Mouse (Mus musculus) forebrain, embryonic 10.5 days (tissue): ENCODE measurements around the gene Klrb1a. TPM values are rescaled to one million over a fixed set of nuclear protein-coding genes. Genes with fewer than 3 reads are reported as not detected.

Source experiments
- DNase-seq: peaks from one replicate; pipeline ENCODE4 v3.0.0-alpha.2; 2017; ENCODE audit warnings: low spot score; ENCODE audit errors: extremely low spot score
- H3K27ac ChIP-seq: fragments of 300-500 bp; sonication (generic); 2 replicates; pipeline ENCODE4 v1.5.1; 2016; ENCODE audit warnings: mild to moderate bottlenecking
- H3K27me3 ChIP-seq: fragments of 300-500 bp; sonication (generic); 2 replicates; pipeline ENCODE4 v1.6.1; 2016; ENCODE audit warnings: mild to moderate bottlenecking; ENCODE audit not compliant: poor library complexity, severe bottlenecking
- H3K36me3 ChIP-seq: fragments of 300-500 bp; sonication (generic); replicated peaks from 2 replicates; pipeline ENCODE4 v1.6.1; 2016; ENCODE audit warnings: mild to moderate bottlenecking, moderate library complexity
- H3K4me1 ChIP-seq: fragments of 300-500 bp; sonication (generic); 2 replicates; pipeline ENCODE4 v1.6.1; 2016
- H3K4me3 ChIP-seq: fragments of 300-500 bp; sonication (generic); 2 replicates; pipeline ENCODE4 v1.5.1; 2016; ENCODE audit warnings: mild to moderate bottlenecking, moderate library complexity
- H3K9me3 ChIP-seq: fragments of 300-500 bp; sonication (generic); 2 replicates; pipeline ENCODE4 v1.6.1; 2016; ENCODE audit warnings: mild to moderate bottlenecking, moderate library complexity
- WGBS: fragments of 180-500 bp; shearing (Covaris S2); methylation state at CpG from one replicate; pipeline ENCODE4 v1.1.7; 2016; 5-methylcytosine and 5-hydroxymethylcytosine counted together
- polyA plus RNA-seq: library from polyadenylated mRNA; unstranded; fragments of >200 nt; fragmentation: Nextera tagmentation; extraction: Ambion mirVana; gene quantifications from 2 replicates; pipeline ENCODE4 v1.2.1, GENCODE M21; 2016

The Klrb1a gene
- polyA plus RNA-seq, 1 experiment from 2014 or later: not detected

DNA sequence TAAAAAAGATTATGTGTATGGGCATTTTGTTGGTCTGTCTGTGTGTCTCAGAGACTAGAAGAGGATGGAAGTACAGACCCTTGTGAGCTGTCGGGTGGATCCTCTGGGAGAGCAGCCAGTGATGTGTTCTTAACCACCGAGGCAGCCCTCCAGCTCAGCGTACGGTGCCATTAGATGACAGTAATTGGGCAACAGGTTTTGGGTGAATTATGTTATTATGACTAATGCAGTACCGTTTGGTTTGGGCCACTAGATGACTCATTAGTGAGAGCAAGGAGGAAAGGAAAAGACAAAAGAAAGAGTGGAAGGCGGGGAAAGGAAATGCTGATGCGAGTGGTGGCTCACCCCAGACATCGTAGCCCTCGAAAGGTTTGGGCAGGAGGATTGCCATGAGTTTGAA is 28.7 kb downstream of the Klrb1a start:
- Histone ChIP-seq H3K4me1 (peaks cover 14% of the 10 kb centered on the region), H3K27ac (no peak overlapping the region), H3K27me3 (no peaks in the 10 kb centered on the region), H3K9me3 (no peaks in the 10 kb centered on the region), H3K4me3 (no peak overlapping the region), H3K36me3 (no peaks in the 10 kb centered on the region)
- 91% methylated on average over 9 of the region's 9 CpGs for WGBS
- no peak for DNase-seq

GRCm38 (mm10) chr6:128589426-128589825 is 33.9 kb downstream of the Klrb1a start:
- Histone ChIP-seq H3K27ac (no peak overlapping the region), H3K4me1 (peaks cover 12% of the 10 kb centered on the region), H3K27me3 (no peaks in the 10 kb centered on the region), H3K9me3 (no peaks in the 10 kb centered on the region), H3K4me3 (no peak overlapping the region), H3K36me3 (no peaks in the 10 kb centered on the region)
- WGBS: 50% methylated on average over 3 of the region's 4 CpGs
- DNase-seq: no peak

GRCm38 (mm10) chr6:128587619-128588018 is 35.7 kb downstream of the Klrb1a start:
- H3K27ac ChIP-seq: no peak overlapping the region
- no peak overlapping the region for H3K4me3 ChIP-seq
- H3K36me3 ChIP-seq: no peaks in the 10 kb centered on the region
- no peak for DNase-seq
- no peaks in the 10 kb centered on the region for H3K27me3 ChIP-seq
- no peaks in the 10 kb centered on the region for H3K9me3 ChIP-seq
- peaks cover 12% of the 10 kb centered on the region for H3K4me1 ChIP-seq
- WGBS: 87% methylated on average over 6 of the region's 6 CpGs

DNA sequence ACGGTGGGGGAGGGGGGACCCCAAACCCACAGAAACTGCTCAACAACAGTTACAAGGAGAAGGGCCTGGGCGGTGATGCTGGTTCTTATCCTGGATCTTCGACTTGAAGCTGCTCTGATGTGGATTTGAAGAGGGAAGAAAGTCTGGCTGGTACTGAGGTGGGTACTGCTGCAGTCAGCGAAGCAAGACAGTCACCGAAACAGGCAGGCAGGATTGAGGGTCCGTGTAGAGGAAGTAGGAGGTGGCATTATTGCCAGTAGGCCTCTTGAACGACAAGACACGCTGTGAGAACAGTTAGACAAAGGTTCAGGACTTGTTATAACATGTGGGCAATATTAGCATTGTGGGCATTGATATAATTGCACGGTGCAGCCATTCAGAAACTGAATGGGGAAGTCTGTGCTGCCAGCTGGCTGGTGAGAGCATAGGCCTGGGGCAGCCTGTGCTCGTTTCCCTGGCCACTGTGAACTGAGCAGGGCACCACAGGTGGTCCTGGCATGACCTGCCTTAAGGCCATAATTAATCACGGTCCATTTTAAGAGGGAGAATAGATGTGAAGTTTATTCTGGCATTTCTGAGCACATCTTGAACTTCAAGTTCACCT is 37.6 kb downstream of the Klrb1a start:
- no peak for DNase-seq
- Histone ChIP-seq H3K27ac (no peak overlapping the region), H3K4me1 (peaks cover 12% of the 10 kb centered on the region), H3K36me3 (no peaks in the 10 kb centered on the region), H3K9me3 (no peaks in the 10 kb centered on the region), H3K27me3 (no peaks in the 10 kb centered on the region), H3K4me3 (no peak overlapping the region)
- 68% methylated on average over 11 of the region's 11 CpGs for WGBS

- no peaks in the 10 kb centered on the region for H3K36me3 ChIP-seq
- peak; percentile 56 for DNase-seq
- H3K9me3 ChIP-seq: no peaks in the 10 kb centered on the region
- WGBS: 30% methylated on average over 10 of the region's 10 CpGs
- no peaks in the 10 kb centered on the region for H3K27me3 ChIP-seq
- H3K27ac ChIP-seq: no peak overlapping the region
- peaks cover 12% of the 10 kb centered on the region for H3K4me1 ChIP-seq
- H3K4me3 ChIP-seq: no peak overlapping the region
Observed at GRCm38 (mm10) chr6:128584070-128584660, 39.2 kb downstream of the Klrb1a start.

DNA sequence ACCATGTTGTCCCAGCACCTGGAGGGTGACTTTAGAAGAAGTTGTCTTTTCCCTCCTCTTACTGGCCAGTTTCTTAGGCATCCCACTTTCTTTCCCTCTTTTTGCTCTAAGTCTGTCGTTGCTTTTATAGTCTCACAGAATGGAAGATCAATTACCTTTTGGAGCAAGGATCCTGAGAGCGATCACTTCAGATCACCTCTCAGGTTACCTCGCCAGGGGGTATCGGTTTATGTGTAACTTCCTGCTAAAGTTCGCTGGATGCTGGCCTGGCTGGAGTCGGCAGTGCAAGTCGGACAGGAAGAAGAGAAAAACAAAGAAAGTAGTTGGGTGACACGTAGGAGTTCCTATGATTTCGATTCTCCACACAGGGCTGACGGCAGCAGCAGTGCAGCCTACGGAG is 41.8 kb downstream of the Klrb1a start, which contains the start of gene A2ml1:
TSS of gene A2ml1 (minus strand) at position 101 of the 400 bp plus-strand sequence.
- Histone ChIP-seq H3K27me3 (no peaks in the 10 kb centered on the region), H3K9me3 (no peaks in the 10 kb centered on the region), H3K4me1 (peaks cover 12% of the 10 kb centered on the region), H3K36me3 (no peaks in the 10 kb centered on the region), H3K4me3 (no peak within 1 kb of the TSS), H3K27ac (no peak within 1 kb of the TSS)
- no peak for DNase-seq
- 83% methylated on average over 11 of the region's 11 CpGs for WGBS

DNA sequence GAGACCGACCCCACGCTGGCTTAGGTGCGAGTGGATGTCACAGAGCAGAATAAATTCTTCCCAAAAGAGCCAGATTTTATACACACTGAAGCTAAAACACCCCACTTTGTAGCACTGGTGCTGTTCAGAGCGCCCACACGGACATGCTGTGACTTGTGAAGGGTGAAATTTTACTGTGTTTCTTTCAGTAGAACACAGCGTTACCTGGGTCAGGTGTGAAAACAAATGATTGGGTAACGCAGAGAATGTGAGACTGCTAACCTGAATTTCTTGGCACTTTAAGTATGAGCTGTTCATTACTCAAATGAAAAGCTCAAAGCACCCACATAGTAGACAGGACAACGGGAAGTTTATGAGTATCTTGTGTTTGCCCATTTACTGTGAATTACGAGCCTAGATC is 46.0 kb downstream of the Klrb1a start:
- Histone ChIP-seq H3K27ac (no peak overlapping the region), H3K27me3 (no peaks in the 10 kb centered on the region), H3K9me3 (no peaks in the 10 kb centered on the region), H3K36me3 (no peaks in the 10 kb centered on the region), H3K4me1 (no peaks in the 10 kb centered on the region), H3K4me3 (no peak overlapping the region)
- 87% methylated on average over 9 of the region's 9 CpGs for WGBS
- DNase-seq: no peak

- no peak for DNase-seq
- Histone ChIP-seq H3K4me3 (no peak overlapping the region), H3K27me3 (no peaks in the 10 kb centered on the region), H3K27ac (no peak overlapping the region), H3K9me3 (no peaks in the 10 kb centered on the region), H3K4me1 (no peaks in the 10 kb centered on the region), H3K36me3 (no peaks in the 10 kb centered on the region)
- WGBS: 94% methylated on average over 11 of the region's 11 CpGs
Observed at GRCm38 (mm10) chr6:128566589-128566988, 56.7 kb downstream of the Klrb1a start.

Other genes with a start within 250 kb of the Klrb1a start
- gene Tex52, start 248.1 kb downstream of the Klrb1a start, polyA plus RNA-seq: 0.44 and 0.71 TPM in 2 replicates
- not detected in 2 replicates for gene Gm44596, start 248.0 kb downstream of the Klrb1a start, polyA plus RNA-seq
- gene Nrip2, start 224.2 kb downstream of the Klrb1a start, polyA plus RNA-seq: 2.3 and 2.9 TPM in 2 replicates
- gene Itfg2, start 198.6 kb downstream of the Klrb1a start, polyA plus RNA-seq: 40.0 and 41.5 TPM in 2 replicates
- 821 and 862 TPM in 2 replicates for gene Fkbp4, start 184.9 kb downstream of the Klrb1a start, polyA plus RNA-seq
- gene Pzp, start 96.8 kb downstream of the Klrb1a start, polyA plus RNA-seq: not detected in 2 replicates
- not detected in 2 replicates for gene A2ml1, start 41.9 kb downstream of the Klrb1a start, polyA plus RNA-seq
- gene Clec2h, start 38.9 kb upstream of the Klrb1a start, polyA plus RNA-seq: not detected in 2 replicates
- gene Klrb1, start 99.5 kb upstream of the Klrb1a start, polyA plus RNA-seq: not detected in 2 replicates
- gene Klrb1c, start 165.7 kb upstream of the Klrb1a start, polyA plus RNA-seq: not detected in 2 replicates
- not detected in 2 replicates for gene Gm44511, start 202.8 kb upstream of the Klrb1a start, polyA plus RNA-seq
- not detected in 2 replicates for gene Klrb1b, start 202.8 kb upstream of the Klrb1a start, polyA plus RNA-seq